Mouse (Mus musculus) forebrain, embryonic 10.5 days (tissue): Measurements from ENCODE around the gene Pid1. TPM values are rescaled to one million over a fixed set of nuclear protein-coding genes. Genes with fewer than 3 reads are reported as not detected.
A peak's percentile ranks its signal among the peaks of the same experiment; 100 is the strongest.

Experiments
- DNase-seq: peaks from one replicate; pipeline ENCODE4 v3.0.0-alpha.2; 2017; ENCODE audit warnings: low spot score; ENCODE audit errors: extremely low spot score
- H3K27ac ChIP-seq: fragments of 300-500 bp; sonication (generic); 2 replicates; pipeline ENCODE4 v1.5.1; 2016; ENCODE audit warnings: mild to moderate bottlenecking
- H3K27me3 ChIP-seq: fragments of 300-500 bp; sonication (generic); 2 replicates; pipeline ENCODE4 v1.6.1; 2016; ENCODE audit warnings: mild to moderate bottlenecking; ENCODE audit not compliant: poor library complexity, severe bottlenecking
- H3K36me3 ChIP-seq: fragments of 300-500 bp; sonication (generic); replicated peaks from 2 replicates; pipeline ENCODE4 v1.6.1; 2016; ENCODE audit warnings: mild to moderate bottlenecking, moderate library complexity
- H3K4me1 ChIP-seq: fragments of 300-500 bp; sonication (generic); 2 replicates; pipeline ENCODE4 v1.6.1; 2016
- H3K4me3 ChIP-seq: fragments of 300-500 bp; sonication (generic); 2 replicates; pipeline ENCODE4 v1.5.1; 2016; ENCODE audit warnings: mild to moderate bottlenecking, moderate library complexity
- H3K9me3 ChIP-seq: fragments of 300-500 bp; sonication (generic); 2 replicates; pipeline ENCODE4 v1.6.1; 2016; ENCODE audit warnings: mild to moderate bottlenecking, moderate library complexity
- WGBS: fragments of 180-500 bp; shearing (Covaris S2); methylation state at CpG from one replicate; pipeline ENCODE4 v1.1.7; 2016; 5-methylcytosine and 5-hydroxymethylcytosine counted together
- polyA plus RNA-seq: library from polyadenylated mRNA; unstranded; fragments of >200 nt; fragmentation: Nextera tagmentation; extraction: Ambion mirVana; gene quantifications from 2 replicates; pipeline ENCODE4 v1.2.1, GENCODE M21; 2016

Pid1 gene
- polyA plus RNA-seq = 13.2 and 16.3 TPM in 2 replicates

DNA sequence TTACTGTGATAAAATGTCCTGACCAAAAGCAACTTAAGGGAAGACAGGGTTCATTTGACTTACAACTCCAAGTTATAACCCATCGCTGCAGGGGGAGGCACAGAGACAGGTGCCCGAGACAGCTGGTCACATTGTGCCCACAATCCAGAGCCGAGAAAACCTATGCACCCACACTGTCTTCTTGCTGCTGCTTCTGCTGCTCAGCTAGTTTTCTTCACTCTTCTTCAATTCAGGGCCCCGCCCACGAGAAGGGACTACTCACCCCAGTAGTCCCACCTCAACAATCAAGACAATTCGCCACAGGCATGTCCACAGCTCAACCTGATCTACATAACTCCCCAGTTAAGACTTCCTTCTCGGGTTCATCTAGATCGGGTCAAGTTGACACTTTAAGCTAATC lies at the start of gene Pid1:
Gene Pid1, minus strand, starts transcription at position 214 of the 400 bp plus-strand sequence.
- no peak for DNase-seq
- H3K9me3 ChIP-seq = no peaks in the 10 kb centered on the region
- WGBS = 93% methylated on average over 8 of the region's 8 CpGs
- H3K4me1 ChIP-seq = no peaks in the 10 kb centered on the region
- no peak within 1 kb of the TSS for H3K4me3 ChIP-seq
- H3K27ac ChIP-seq = no peak within 1 kb of the TSS
- no peaks in the 10 kb centered on the region for H3K36me3 ChIP-seq
- no peaks in the 10 kb centered on the region for H3K27me3 ChIP-seq

DNA sequence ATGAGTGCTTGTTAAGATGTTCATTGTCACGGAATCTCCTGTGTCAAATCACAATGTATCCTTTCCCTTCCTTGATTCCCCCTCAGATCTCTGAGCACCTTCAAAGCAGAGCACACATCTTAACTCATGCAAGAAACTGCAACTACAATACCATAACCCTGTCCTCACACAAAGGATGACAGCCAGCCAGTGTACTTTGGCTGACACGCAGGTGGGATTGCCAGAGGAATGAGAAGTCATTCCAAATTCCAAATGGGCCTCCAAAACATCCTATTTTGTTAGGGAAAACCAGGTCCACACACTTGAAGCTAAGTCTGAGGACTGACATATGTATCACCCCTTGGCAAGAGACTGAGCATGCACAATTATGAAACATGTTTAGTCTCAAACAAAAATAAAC lies 45.5 kb upstream of the Pid1 start:
- peaks cover 6% of the 10 kb centered on the region for H3K4me1 ChIP-seq
- no peak overlapping the region for H3K27ac ChIP-seq
- H3K9me3 ChIP-seq = no peaks in the 10 kb centered on the region
- H3K36me3 ChIP-seq = no peaks in the 10 kb centered on the region
- WGBS = 83% methylated on average over 2 of the region's 2 CpGs
- peak; percentile 3 for DNase-seq
- H3K4me3 ChIP-seq = no peak overlapping the region
- no peaks in the 10 kb centered on the region for H3K27me3 ChIP-seq

DNA sequence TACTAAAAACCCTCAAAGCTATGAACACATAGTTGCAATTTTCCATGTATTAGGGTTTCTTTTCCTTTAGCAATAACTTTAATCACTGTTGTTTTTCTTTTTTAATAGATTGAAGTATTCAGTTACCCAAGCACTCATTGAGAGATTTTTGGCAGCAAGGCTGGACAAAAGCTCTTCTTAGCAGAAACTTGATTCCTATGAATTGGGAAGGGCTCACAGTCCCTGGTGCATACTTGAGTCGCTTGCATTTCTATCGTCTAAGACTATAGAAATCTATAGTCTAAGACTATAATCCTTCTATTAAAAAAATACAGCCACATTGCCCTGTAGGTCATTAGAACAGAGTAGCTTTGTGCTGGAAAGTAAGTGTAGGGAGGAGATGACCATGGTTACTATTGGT lies 44.9 kb upstream of the Pid1 start:
- Histone ChIP-seq H3K9me3 (no peaks in the 10 kb centered on the region), H3K4me3 (no peak overlapping the region), H3K27ac (no peak overlapping the region), H3K4me1 (peaks cover 6% of the 10 kb centered on the region), H3K27me3 (no peaks in the 10 kb centered on the region), H3K36me3 (no peaks in the 10 kb centered on the region)
- no peak for DNase-seq
- 73% methylated on average over 2 of the region's 2 CpGs for WGBS

DNA sequence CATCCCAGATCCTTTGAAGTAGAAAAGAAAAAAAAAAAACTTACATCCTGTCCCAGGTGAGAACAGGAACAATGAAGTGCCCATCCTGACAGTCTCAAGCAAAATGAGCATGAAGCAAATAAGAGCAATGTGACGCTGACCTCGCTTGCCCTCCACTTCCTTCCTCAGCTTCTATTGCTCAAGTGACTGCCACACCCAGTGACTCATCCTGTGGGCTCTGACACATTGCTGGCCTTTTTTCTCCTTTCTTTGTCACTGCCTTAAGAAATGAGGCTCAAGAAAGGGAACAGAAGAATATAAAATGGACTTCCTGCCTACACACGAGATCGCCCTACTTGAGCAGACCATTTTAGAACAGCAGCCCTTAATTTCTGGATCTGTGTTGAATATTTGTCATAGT lies 42.9 kb upstream of the Pid1 start:
- Histone ChIP-seq H3K36me3 (no peaks in the 10 kb centered on the region), H3K27ac (no peak overlapping the region), H3K4me3 (no peak overlapping the region), H3K27me3 (no peaks in the 10 kb centered on the region), H3K4me1 (peaks cover 6% of the 10 kb centered on the region), H3K9me3 (no peaks in the 10 kb centered on the region)
- no peak for DNase-seq
- WGBS = 82% methylated on average over 4 of the region's 4 CpGs

DNA sequence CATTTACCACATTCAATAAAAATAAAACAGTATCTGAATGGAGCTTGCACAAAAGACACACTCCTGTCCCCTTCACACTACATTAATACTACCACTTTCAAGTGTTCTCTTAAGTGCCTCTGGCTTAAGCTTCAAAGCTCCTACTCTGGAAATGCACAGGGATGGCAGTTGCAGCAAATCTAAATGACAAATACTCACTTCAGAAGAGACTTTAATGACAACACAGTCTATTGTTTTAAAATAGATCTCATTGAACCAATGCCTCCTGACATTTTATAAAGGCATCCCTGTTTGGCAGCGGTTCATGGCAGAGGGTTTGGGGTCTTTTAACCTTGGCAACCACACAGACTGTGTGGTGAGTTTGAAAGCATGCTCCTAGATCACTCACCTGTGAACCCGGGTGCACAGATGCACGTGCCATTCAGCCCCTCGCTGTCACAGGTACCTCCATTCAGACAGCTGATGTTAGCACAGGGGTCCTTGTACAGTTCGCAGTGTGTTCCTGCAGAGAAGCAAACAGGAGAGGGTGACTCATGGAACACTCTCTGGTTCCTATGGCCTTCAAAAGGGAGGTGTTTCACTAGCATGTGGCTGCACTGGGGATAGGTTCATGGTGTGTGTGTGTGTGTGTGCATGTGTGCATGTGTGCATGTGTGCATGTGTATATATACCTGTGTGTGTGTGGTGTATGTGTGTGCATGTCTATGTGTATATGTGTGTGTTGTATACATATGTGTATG lies 41.7 kb upstream of the Pid1 start:
- DNase-seq = no peak
- Histone ChIP-seq H3K4me1 (peaks cover 6% of the 10 kb centered on the region), H3K27ac (no peak overlapping the region), H3K4me3 (no peak overlapping the region), H3K9me3 (no peaks in the 10 kb centered on the region), H3K27me3 (no peaks in the 10 kb centered on the region), H3K36me3 (no peaks in the 10 kb centered on the region)
- 85% methylated on average over 5 of the region's 5 CpGs for WGBS

DNA sequence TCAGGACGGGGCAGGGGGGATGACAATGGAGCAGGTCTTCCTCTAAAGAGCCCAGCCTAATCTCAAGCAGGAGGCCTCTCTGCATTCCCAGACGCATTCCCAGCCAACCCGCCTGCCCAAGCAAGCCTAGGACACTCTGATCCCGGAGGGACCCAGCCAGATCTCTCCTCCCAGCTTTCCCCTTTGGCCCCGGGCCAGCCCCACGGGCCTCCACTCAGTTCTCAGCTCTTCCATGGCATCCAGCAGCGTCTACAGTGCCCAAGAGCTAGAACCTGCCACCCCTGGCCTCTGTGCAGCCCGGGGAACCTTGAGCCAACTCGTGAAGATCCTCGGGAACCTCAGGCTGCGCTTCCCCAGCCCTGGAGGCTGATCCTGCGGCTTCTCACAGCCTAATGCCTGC lies 40.9 kb upstream of the Pid1 start:
- Histone ChIP-seq H3K27ac (no peak overlapping the region), H3K4me3 (no peak overlapping the region), H3K27me3 (no peaks in the 10 kb centered on the region), H3K36me3 (no peaks in the 10 kb centered on the region), H3K4me1 (peaks cover 6% of the 10 kb centered on the region), H3K9me3 (no peaks in the 10 kb centered on the region)
- 47% methylated on average over 12 of the region's 12 CpGs for WGBS
- DNase-seq = no peak

DNA sequence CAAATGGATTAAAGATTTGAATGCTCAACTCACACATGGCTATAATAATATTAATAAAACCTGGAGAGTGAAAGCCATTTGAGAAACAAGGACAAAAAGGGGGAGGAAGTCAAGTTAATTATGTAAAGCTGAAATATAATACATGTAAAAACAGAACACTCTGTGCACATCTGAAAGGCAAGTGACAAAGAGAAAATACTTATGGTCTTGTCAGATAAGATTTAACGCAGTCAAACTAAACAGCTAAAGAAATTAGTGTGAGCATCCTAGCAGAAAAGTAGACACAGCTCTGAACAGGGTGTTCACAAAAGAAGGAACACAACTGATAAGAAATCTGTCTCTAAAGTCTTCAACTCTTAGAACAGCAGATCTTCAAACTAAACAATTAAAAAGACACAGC lies 38.2 kb upstream of the Pid1 start:
- 93% methylated on average over 1 of the region's 1 CpGs for WGBS
- Histone ChIP-seq H3K4me3 (no peak overlapping the region), H3K27me3 (no peaks in the 10 kb centered on the region), H3K27ac (no peak overlapping the region), H3K9me3 (no peaks in the 10 kb centered on the region), H3K4me1 (peaks cover 6% of the 10 kb centered on the region; the same call in 1 of the 2 replicates), H3K36me3 (no peaks in the 10 kb centered on the region)
- no peak for DNase-seq

DNA sequence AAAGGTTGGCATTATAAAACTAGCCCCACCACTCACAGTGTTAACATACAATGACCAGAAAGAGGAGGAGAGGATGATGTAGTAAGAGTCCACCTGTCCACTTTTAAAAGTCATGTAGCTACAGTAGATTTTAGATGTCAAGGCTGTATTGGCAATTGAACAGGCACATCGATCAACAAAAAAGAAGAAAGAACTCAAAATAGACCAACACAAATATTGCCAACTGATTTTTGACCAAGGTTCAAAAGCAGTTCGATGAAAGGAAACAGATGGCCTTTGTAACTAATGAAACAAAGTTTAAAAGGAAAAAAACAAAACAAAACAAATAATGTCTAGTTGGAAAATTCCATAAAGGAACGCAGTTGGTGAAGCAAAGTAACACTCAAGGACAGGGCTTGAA lies 35.7 kb upstream of the Pid1 start:
- H3K9me3 ChIP-seq = no peaks in the 10 kb centered on the region
- no peak overlapping the region for H3K27ac ChIP-seq
- no peaks in the 10 kb centered on the region for H3K27me3 ChIP-seq
- H3K4me3 ChIP-seq = no peak overlapping the region
- H3K4me1 ChIP-seq = 0 out of 2 replicates have a peak, but pooled peaks cover 1% of the 10 kb centered on the region
- no peaks in the 10 kb centered on the region for H3K36me3 ChIP-seq
- no peak for DNase-seq
- 85% methylated on average over 3 of the region's 3 CpGs for WGBS

DNA sequence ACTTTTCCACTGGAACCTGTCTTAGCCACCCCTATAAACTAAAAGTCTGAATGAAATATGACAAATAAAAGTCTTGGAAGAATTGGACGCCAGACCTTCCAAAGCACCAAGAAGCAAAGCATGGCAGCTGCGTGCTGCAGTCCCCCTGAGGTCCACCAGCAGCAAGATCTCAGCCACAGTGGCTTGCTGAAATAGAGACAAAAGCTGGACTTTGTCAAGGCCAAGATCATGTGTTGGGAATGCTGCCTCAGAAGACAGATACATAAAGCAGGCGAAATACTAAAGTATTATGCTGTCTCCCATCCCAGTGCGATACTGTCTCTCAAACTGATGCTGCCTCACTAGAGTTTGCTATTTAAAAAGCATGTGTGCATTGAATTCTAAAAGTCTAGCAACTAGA lies 35.1 kb upstream of the Pid1 start:
- WGBS = 93% methylated on average over 4 of the region's 4 CpGs
- no peak for DNase-seq

DNA sequence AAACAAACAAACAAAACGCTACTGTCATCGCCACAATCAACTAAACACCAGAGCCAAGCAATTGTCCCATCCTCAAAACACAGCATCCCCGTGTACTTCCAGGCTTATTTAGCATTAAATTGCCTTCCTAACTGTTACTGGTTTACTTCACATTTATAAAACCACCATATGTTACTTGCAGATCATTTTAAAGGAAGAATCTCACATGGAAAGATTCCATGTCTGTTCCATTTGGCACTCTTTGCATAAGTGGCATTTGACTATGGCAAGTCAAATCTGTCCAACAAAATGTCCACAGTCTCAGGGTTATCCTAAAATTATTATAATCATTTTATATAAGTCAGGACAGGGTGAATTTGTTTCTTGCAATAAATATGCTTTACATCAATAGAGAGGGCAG lies 32.8 kb upstream of the Pid1 start:
- 86% methylated on average over 3 of the region's 3 CpGs for WGBS
- DNase-seq = no peak
- H3K27ac ChIP-seq = no peak overlapping the region
- H3K4me3 ChIP-seq = no peak overlapping the region
- H3K4me1 ChIP-seq = no peaks in the 10 kb centered on the region
- H3K36me3 ChIP-seq = no peaks in the 10 kb centered on the region
- no peaks in the 10 kb centered on the region for H3K9me3 ChIP-seq
- H3K27me3 ChIP-seq = no peaks in the 10 kb centered on the region

More for the DNA sequence above, 35.1 kb upstream of the Pid1 start:
- no peaks in the 10 kb centered on the region for H3K27me3 ChIP-seq
- H3K4me3 ChIP-seq = no peak overlapping the region
- H3K9me3 ChIP-seq = no peaks in the 10 kb centered on the region
- H3K27ac ChIP-seq = no peak overlapping the region
- H3K4me1 ChIP-seq = no peaks in the 10 kb centered on the region
- no peaks in the 10 kb centered on the region for H3K36me3 ChIP-seq

DNA sequence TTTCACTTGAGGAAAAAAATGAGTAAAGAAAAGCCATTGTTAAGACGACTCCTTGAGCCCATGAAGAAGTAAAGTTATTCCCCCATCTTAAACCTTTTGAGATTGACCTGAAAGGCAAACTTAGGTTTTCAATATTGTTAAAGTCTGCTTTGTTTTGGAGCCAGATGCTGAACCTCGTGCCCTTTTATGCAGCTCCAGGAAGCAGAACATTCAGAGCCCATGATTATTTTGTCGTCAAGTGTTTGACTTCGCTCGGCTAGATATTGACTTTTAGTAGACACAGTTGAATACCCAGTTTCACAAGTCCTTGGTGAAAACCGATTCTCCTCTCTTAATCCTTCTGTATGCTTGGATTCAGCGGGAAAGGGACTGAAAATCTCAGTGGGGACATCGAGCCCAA lies 31.9 kb upstream of the Pid1 start:
- DNase-seq = no peak
- Histone ChIP-seq H3K9me3 (no peaks in the 10 kb centered on the region), H3K4me3 (no peak overlapping the region), H3K36me3 (no peaks in the 10 kb centered on the region), H3K27me3 (no peaks in the 10 kb centered on the region), H3K4me1 (no peaks in the 10 kb centered on the region), H3K27ac (no peak overlapping the region)
- WGBS = 88% methylated on average over 8 of the region's 8 CpGs

DNA sequence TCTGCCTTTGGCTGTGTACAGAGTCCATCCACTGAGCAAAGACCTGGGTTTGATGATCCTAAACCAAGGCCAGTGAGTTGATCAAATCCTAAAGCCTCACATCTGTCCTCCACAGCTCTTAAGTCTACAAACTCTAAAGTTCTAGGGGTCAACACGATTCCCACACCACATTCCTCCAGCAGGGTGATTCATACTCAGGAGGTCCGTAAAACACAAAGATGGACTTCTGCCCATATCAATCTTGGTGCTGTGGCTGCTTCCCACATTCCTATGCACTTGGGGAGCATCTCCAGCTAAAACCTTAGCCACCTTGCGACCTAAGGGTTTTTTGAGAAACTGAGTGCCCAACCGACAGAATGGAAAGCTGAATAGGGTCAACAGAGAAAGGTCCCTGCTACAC lies 27.0 kb upstream of the Pid1 start:
- Histone ChIP-seq H3K9me3 (no peaks in the 10 kb centered on the region), H3K36me3 (no peaks in the 10 kb centered on the region), H3K4me3 (no peak overlapping the region), H3K27me3 (no peaks in the 10 kb centered on the region), H3K4me1 (no peaks in the 10 kb centered on the region), H3K27ac (no peak overlapping the region)
- 90% methylated on average over 4 of the region's 4 CpGs for WGBS
- DNase-seq = peak; percentile 2

DNA sequence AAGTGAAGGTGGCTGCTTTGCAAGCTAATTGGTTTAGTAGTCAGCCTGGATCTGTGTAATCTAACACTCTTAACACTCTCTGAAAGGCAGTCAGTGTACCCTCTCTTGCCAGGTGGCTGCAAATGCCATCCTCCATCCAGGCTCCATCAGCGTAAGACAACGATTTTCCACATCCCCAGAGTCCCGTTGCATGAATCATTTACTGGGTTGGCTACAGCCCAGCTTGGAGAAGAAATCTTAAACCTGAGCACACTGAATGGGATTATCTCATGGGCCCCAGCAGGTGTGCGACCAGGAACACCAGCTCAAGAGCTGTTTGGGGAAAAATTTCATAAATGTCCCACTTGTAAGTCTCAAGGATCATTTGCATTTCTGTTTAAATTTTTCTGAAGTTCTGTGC lies 23.6 kb upstream of the Pid1 start:
- peak; percentile 8 for DNase-seq
- Histone ChIP-seq H3K4me1 (no peaks in the 10 kb centered on the region), H3K27me3 (no peaks in the 10 kb centered on the region), H3K36me3 (no peaks in the 10 kb centered on the region), H3K4me3 (no peak overlapping the region), H3K27ac (no peak overlapping the region), H3K9me3 (no peaks in the 10 kb centered on the region)
- WGBS = 73% methylated on average over 4 of the region's 4 CpGs
